Mouse (Mus musculus): Measurements from ENCODE around the gene Diras2. TPM values are rescaled to one million over a fixed set of nuclear protein-coding genes. Genes with fewer than 3 reads are reported as not detected.

Gene Diras2
- polyA plus RNA-seq, 1 experiment, result 0.08 TPM

DNA sequence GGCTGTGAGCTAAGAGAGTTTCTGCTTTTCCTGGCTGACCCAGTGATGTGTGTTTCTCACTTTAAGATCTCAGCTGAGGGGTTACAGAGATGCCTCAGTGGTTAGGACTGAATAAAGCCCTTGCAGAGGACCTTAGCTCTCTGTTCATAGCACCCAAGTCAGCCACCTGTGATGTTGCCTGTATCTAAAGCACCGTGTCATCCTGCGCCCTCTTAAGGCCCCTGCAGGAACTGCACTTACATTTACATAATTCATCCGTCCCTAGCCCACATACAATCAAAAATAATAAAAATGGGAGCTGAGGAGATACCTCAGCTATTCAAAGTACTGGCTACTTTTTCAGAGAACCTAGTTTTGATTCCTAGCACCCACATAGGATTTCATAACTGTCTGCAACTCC lies 54.9 kb downstream of the Diras2 start:
- TF ChIP-seq CTCF (conservative IDR thresholded peaks at IDR 0.05; ENCODE audit: insufficient read depth, insufficient read length, low read depth, low read length), result peak; percentile 57
- TF ChIP-seq POLR2A (IDR thresholded peaks at IDR 0.05; ENCODE audit: low read depth, low read length), result no peak
- no peaks in the 10 kb centered on the region for H3K4me1 ChIP-seq (ENCODE audit: control insufficient read depth, insufficient read depth, low read length)
- H3K27ac ChIP-seq (ENCODE audit: insufficient read depth, low read depth, low read length), result no peak overlapping the region
- no peak overlapping the region for H3K4me3 ChIP-seq (ENCODE audit: insufficient read depth, low read depth, low read length)
- no peaks in the 10 kb centered on the region for H3K36me3 ChIP-seq (ENCODE audit: control insufficient read depth, insufficient read depth, low read length)
- no peaks in the 10 kb centered on the region for H3K27me3 ChIP-seq (replicated peaks; ENCODE audit: control insufficient read depth, insufficient read depth, low read length)
- peak; percentile 4 for DNase-seq
- WGBS, result 54% methylated on average over 3 of the region's 3 CpGs

DNA sequence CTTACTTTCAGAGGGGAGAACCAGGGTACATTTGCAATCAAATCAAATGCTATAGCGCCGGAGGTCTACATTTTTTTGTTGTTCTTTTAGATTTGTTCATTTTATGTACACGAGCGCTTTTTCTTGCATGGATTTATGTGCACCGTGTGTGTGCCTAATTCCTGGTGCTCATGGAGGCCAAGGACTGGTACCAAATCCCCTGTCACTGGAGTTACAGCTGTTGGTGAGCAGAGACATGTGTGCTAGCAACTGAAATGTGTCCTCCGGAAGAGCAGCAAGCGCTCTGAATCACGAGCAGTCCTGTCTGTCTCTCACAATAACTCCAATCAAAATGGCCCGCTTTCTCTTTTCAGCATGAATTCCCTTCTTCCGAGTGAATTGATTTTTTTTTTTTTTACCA lies 55.8 kb downstream of the Diras2 start:
- Histone ChIP-seq H3K27me3 (replicated peaks; ENCODE audit: control insufficient read depth, insufficient read depth, low read length) (no peaks in the 10 kb centered on the region), H3K36me3 (ENCODE audit: control insufficient read depth, insufficient read depth, low read length) (no peaks in the 10 kb centered on the region), H3K4me1 (ENCODE audit: control insufficient read depth, insufficient read depth, low read length) (no peaks in the 10 kb centered on the region), H3K4me3 (ENCODE audit: insufficient read depth, low read depth, low read length) (no peak overlapping the region), H3K27ac (ENCODE audit: insufficient read depth, low read depth, low read length) (no peak overlapping the region)
- TF ChIP-seq POLR2A (IDR thresholded peaks at IDR 0.05; ENCODE audit: low read depth, low read length) (no peak), CTCF (conservative IDR thresholded peaks at IDR 0.05; ENCODE audit: insufficient read depth, insufficient read length, low read depth, low read length) (no peak)
- WGBS, result 79% methylated on average over 10 of the region's 10 CpGs
- no peak for DNase-seq

DNA sequence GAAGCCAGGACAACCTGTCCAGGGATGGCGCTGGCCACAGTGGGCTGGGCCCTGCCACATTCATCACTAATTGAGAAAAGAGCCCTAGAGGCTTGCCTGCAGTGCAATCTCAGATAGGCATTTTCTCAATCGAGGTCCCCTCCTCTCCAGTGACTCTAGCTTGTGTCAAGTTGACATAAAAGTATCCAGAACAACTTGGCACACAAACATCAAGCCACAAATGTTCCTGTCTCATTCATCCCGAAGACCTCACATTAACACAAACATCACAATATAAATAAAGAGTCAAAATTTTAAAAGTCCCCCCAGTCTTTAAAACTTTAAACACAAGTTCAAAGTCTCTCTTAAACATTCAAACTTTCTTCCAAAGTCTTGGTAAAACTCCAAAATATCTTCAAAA lies 56.3 kb downstream of the Diras2 start:
- H3K4me3 ChIP-seq (ENCODE audit: insufficient read depth, low read depth, low read length), result no peak overlapping the region
- TF ChIP-seq POLR2A (IDR thresholded peaks at IDR 0.05; ENCODE audit: low read depth, low read length) (no peak), CTCF (conservative IDR thresholded peaks at IDR 0.05; ENCODE audit: insufficient read depth, insufficient read length, low read depth, low read length) (no peak)
- no peak for DNase-seq
- H3K27ac ChIP-seq (ENCODE audit: insufficient read depth, low read depth, low read length), result no peak overlapping the region
- WGBS, result 80% methylated on average over 3 of the region's 3 CpGs
- H3K36me3 ChIP-seq (ENCODE audit: control insufficient read depth, insufficient read depth, low read length), result no peaks in the 10 kb centered on the region
- H3K4me1 ChIP-seq (ENCODE audit: control insufficient read depth, insufficient read depth, low read length), result no peaks in the 10 kb centered on the region
- H3K27me3 ChIP-seq (replicated peaks; ENCODE audit: control insufficient read depth, insufficient read depth, low read length), result no peaks in the 10 kb centered on the region

DNA sequence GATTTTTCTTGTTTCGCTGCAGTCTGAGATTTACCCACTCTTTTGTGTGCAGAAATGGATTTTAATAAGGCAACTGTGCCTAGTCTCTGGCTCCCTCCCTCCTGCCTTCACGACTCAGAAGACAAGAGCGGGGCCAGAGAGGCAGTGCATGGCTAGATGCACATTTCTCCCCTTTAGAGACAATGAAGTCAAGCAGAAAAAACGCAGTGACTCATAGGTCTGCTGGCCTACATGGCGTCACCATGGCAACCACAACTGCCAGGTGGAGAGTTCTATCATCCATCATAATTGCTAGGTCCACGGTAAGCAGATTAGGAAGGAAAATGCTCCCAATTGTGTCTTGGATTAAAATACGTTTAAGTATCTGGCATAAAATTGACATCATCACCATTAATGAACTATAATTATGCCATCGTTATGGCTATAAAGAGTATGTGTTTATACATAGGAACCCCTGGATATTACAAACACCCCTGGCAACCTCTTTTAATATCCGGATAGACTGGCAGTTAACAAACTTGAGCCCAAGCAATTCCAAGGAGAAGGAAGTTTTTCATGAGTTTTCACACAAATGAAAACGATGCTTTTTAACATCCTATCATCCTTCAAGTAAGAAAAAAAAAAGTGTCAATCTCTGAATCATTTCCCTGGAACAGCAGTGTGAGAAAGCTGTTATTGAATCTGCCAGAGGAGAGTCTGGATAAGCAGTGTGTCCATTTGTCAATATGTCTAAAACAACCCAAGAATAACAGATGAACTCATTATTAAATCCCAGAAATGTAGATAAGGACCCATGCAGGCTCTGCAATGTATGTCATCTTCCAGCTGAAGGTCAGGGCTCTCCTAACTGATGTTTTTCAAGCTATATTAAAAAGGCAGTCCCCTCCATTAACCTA lies 61.0 kb downstream of the Diras2 start:
- Histone ChIP-seq H3K4me1 (ENCODE audit: control insufficient read depth, insufficient read depth, low read length) (no peaks in the 10 kb centered on the region), H3K4me3 (ENCODE audit: insufficient read depth, low read depth, low read length) (no peak overlapping the region), H3K27ac (ENCODE audit: insufficient read depth, low read depth, low read length) (no peak overlapping the region), H3K36me3 (ENCODE audit: control insufficient read depth, insufficient read depth, low read length) (no peaks in the 10 kb centered on the region), H3K27me3 (replicated peaks; ENCODE audit: control insufficient read depth, insufficient read depth, low read length) (no peaks in the 10 kb centered on the region)
- 42% methylated on average over 10 of the region's 10 CpGs for WGBS
- TF ChIP-seq CTCF (conservative IDR thresholded peaks at IDR 0.05; ENCODE audit: insufficient read depth, insufficient read length, low read depth, low read length) (no peak), POLR2A (IDR thresholded peaks at IDR 0.05; ENCODE audit: low read depth, low read length) (no peak)
- no peak for DNase-seq

DNA sequence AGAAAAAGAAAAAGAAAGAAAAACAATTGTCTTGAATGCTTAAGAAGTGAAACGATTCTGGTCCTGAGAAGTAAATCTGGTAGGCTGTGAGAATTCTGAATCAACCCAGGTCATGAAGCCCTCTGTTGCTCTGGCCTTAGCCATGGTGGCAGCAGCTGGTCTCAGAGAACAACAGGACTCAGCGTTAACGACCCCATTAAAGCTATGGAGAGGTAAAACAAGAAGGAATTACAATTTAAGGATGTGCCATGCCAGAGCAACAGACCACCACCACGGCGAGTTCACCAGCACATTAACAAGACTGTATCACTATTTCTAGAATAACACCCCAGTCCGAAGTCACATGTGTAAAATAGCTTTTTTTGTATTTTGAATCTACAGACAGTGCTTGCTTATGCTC lies 65.9 kb downstream of the Diras2 start:
- DNase-seq, result no peak
- no peak overlapping the region for H3K27ac ChIP-seq (ENCODE audit: insufficient read depth, low read depth, low read length)
- TF ChIP-seq POLR2A (IDR thresholded peaks at IDR 0.05; ENCODE audit: low read depth, low read length), result no peak
- TF ChIP-seq CTCF (conservative IDR thresholded peaks at IDR 0.05; ENCODE audit: insufficient read depth, insufficient read length, low read depth, low read length), result no peak
- 35% methylated on average over 6 of the region's 6 CpGs for WGBS
- H3K36me3 ChIP-seq (ENCODE audit: control insufficient read depth, insufficient read depth, low read length), result no peaks in the 10 kb centered on the region
- no peak overlapping the region for H3K4me3 ChIP-seq (ENCODE audit: insufficient read depth, low read depth, low read length)
- H3K27me3 ChIP-seq (replicated peaks; ENCODE audit: control insufficient read depth, insufficient read depth, low read length), result no peaks in the 10 kb centered on the region; the same call in 1 of the 2 replicates
- no peaks in the 10 kb centered on the region for H3K4me1 ChIP-seq (ENCODE audit: control insufficient read depth, insufficient read depth, low read length)

DNA sequence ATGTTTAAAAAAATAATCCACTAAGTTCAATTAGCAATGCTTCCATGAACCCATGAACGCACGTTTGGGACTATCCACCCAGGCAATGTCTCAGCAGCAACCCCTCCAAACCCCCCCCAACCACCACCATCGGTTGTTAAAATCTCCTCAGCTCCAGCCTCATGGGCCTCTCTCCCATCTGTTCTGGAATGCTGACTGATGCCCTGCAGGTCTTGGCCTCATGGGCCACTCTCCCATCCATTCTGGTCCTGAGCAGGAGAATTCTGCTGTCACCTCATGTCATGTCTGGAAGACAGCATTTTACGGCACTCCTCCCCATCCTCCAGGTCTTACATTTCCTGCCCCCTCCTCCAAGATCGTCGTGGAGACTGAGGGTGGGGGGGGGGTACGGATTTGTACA lies 71.1 kb downstream of the Diras2 start:
- Histone ChIP-seq H3K27ac (ENCODE audit: insufficient read depth, low read depth, low read length) (no peak overlapping the region), H3K4me3 (ENCODE audit: insufficient read depth, low read depth, low read length) (no peak overlapping the region), H3K4me1 (ENCODE audit: control insufficient read depth, insufficient read depth, low read length) (no peaks in the 10 kb centered on the region), H3K36me3 (ENCODE audit: control insufficient read depth, insufficient read depth, low read length) (no peaks in the 10 kb centered on the region), H3K27me3 (replicated peaks; ENCODE audit: control insufficient read depth, insufficient read depth, low read length) (no peaks in the 10 kb centered on the region; the same call in 1 of the 2 replicates)
- WGBS, result 34% methylated on average over 7 of the region's 7 CpGs
- TF ChIP-seq CTCF (conservative IDR thresholded peaks at IDR 0.05; ENCODE audit: insufficient read depth, insufficient read length, low read depth, low read length), result no peak
- no peak for TF ChIP-seq POLR2A (IDR thresholded peaks at IDR 0.05; ENCODE audit: low read depth, low read length)
- no peak for DNase-seq

DNA sequence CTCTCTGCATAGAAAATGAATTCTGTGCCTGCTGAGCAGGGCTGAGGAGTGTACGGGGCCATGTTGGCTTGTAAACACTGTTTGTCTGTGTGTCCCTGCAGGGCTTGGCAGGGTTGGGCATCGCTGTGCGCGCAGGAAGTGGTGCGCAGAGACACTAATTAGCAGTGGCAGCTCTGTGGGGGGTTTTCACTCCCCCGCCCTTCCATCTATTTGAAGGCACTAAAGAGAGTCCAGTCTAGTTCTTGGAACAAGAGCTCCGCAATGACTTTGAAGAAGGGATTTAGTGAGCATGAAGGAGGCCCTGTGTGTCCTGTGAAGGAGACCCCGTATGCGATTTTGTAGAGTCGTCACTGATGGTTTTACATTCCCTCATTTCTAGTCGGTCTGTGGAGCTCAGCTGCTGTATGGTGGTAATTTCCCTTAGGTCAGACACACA lies 73.2 kb downstream of the Diras2 start:
- WGBS, result 49% methylated on average over 11 of the region's 11 CpGs
- H3K27ac ChIP-seq (ENCODE audit: insufficient read depth, low read depth, low read length), result no peak overlapping the region
- H3K36me3 ChIP-seq (ENCODE audit: control insufficient read depth, insufficient read depth, low read length), result no peaks in the 10 kb centered on the region
- H3K4me3 ChIP-seq (ENCODE audit: insufficient read depth, low read depth, low read length), result no peak overlapping the region
- H3K27me3 ChIP-seq (replicated peaks; ENCODE audit: control insufficient read depth, insufficient read depth, low read length), result no peaks in the 10 kb centered on the region
- TF ChIP-seq CTCF (conservative IDR thresholded peaks at IDR 0.05; ENCODE audit: insufficient read depth, insufficient read length, low read depth, low read length) (no peak), POLR2A (IDR thresholded peaks at IDR 0.05; ENCODE audit: low read depth, low read length) (no peak)
- H3K4me1 ChIP-seq (ENCODE audit: control insufficient read depth, insufficient read depth, low read length), result no peaks in the 10 kb centered on the region
- DNase-seq, result no peak

Data from kidney, adult 2 months (tissue).